Mouse (Mus musculus): ENCODE data around the gene Rnf214.

GRCm38 (mm10) chr9:45839982-45840300 lies 66.8 kb downstream of the Rnf214 start:
- TF ChIP-seq CTCF (IDR thresholded peaks at IDR 0.05; ENCODE audit: low read depth), result no peak
- TF ChIP-seq EP300 (IDR thresholded peaks at IDR 0.05; ENCODE audit: low read depth), result no peak

Data from liver, postnatal 0 days (tissue).